Mouse (Mus musculus) liver, postnatal 0 days (tissue): ENCODE measurements around the gene Rhbdd2.

Source experiments
- CTCF ChIP-seq: sonication (generic); IDR thresholded peaks from 2 replicates; pipeline ENCODE4 v1.5.1; 2016; ENCODE audit warnings: antibody characterized with exemption, low read depth
- EP300 ChIP-seq: IDR thresholded peaks from 2 replicates; pipeline ENCODE4 v1.6.1; 2016; ENCODE audit warnings: antibody characterized with exemption, low read depth, mild to moderate bottlenecking

DNA sequence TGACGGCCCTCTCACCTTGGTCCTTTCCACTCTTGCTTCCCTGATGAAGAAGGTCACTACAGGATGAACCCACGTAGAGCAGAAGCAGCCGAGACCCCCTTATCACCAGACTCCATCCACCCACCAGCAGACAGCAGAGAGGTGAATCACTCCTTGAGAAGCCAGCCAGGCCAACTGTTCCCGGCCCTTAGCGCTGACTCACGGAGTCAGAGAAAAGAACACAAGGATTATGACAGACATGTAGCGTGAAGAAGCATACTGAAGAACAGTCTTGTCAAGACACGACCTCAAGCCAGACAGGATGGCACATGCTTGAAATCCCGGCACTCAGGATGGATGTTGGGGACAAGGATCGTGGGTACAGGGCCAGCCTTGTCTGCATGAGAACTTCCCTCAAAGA, 10.7 kb upstream of the Rhbdd2 start:
- TF ChIP-seq CTCF (no peak), EP300 (no peak)
